Mouse (Mus musculus) lung, adult 2 months (tissue): Measurements from ENCODE around the gene Aurkb.

ENCODE experiments used
- CTCF ChIP-seq: fragments of 200-500 bp; IDR thresholded peaks from 2 replicates; pipeline ENCODE4 v1.5.1; 2011; ENCODE audit warnings: mild to moderate bottlenecking, low read length, control low read depth; ENCODE audit not compliant: insufficient read depth
- POLR2A ChIP-seq: fragments of 200-500 bp; IDR thresholded peaks from 2 replicates; pipeline ENCODE4 v1.6.1; 2011; ENCODE audit warnings: low read depth, mild to moderate bottlenecking, control low read depth, low read length, borderline replicate concordance; ENCODE audit errors: extremely low read depth

GRCm38 (mm10) chr11:69015644-69016441 lies 29.6 kb upstream of the Aurkb start, which contains the start of gene Ctc1:
- TF ChIP-seq CTCF (peak; percentile 75), POLR2A (peak; percentile 95; the same call in 1 of the 2 replicates)
